Mouse (Mus musculus) limb, embryonic 12.5 days (tissue): ENCODE measurements at regions not wholly inside any gene's neighbourhood (a gene's known extent, or its start where the extent isn't known, plus 50 kb on each side); places are given as distances from the start of the nearest gene placed in this dataset.

Source experiments
- ATAC-seq: fragments of 200-750 bp; cut with Nextera tagmentation; 2 replicates; pipeline ENCODE4 v1.8.0; 2017; ENCODE audit warnings: low read depth, moderate TSS enrichment; ENCODE audit not compliant: insufficient number of reproducible peaks, insufficient read depth, low FRiP score, low TSS enrichment
- H3K27ac ChIP-seq: fragments of 300-500 bp; sonication (generic); 2 replicates; pipeline ENCODE4 v1.5.1; 2016; ENCODE audit warnings: mild to moderate bottlenecking, moderate library complexity
- H3K27me3 ChIP-seq: fragments of 300-500 bp; sonication (generic); 2 replicates; pipeline ENCODE4 v1.6.1; 2016; ENCODE audit warnings: mild to moderate bottlenecking, moderate library complexity
- H3K36me3 ChIP-seq: fragments of 300-500 bp; sonication (generic); 2 replicates; pipeline ENCODE4 v1.6.1; 2016; ENCODE audit warnings: mild to moderate bottlenecking, moderate library complexity
- H3K4me1 ChIP-seq: fragments of 300-500 bp; sonication (generic); replicated peaks from 2 replicates; pipeline ENCODE4 v1.6.1; 2016
- H3K4me2 ChIP-seq: fragments of 300-500 bp; sonication (generic); 2 replicates; pipeline ENCODE4 v1.6.1; 2016; ENCODE audit warnings: mild to moderate bottlenecking, moderate library complexity
- H3K4me3 ChIP-seq: fragments of 300-500 bp; sonication (generic); replicated peaks from 2 replicates; pipeline ENCODE4 v1.5.1; 2016; ENCODE audit warnings: mild to moderate bottlenecking
- H3K9ac ChIP-seq: fragments of 300-500 bp; sonication (generic); replicated peaks from 2 replicates; pipeline ENCODE4 v1.6.1; 2016; ENCODE audit warnings: mild to moderate bottlenecking, moderate library complexity
- H3K9me3 ChIP-seq: fragments of 300-500 bp; sonication (generic); 2 replicates; pipeline ENCODE4 v1.6.1; 2016; ENCODE audit warnings: mild to moderate bottlenecking, moderate library complexity
- WGBS: fragments of 180-500 bp; shearing (Covaris S2); methylation state at CpG from one replicate; pipeline ENCODE4 v1.1.7; 2016; 5-methylcytosine and 5-hydroxymethylcytosine counted together

DNA sequence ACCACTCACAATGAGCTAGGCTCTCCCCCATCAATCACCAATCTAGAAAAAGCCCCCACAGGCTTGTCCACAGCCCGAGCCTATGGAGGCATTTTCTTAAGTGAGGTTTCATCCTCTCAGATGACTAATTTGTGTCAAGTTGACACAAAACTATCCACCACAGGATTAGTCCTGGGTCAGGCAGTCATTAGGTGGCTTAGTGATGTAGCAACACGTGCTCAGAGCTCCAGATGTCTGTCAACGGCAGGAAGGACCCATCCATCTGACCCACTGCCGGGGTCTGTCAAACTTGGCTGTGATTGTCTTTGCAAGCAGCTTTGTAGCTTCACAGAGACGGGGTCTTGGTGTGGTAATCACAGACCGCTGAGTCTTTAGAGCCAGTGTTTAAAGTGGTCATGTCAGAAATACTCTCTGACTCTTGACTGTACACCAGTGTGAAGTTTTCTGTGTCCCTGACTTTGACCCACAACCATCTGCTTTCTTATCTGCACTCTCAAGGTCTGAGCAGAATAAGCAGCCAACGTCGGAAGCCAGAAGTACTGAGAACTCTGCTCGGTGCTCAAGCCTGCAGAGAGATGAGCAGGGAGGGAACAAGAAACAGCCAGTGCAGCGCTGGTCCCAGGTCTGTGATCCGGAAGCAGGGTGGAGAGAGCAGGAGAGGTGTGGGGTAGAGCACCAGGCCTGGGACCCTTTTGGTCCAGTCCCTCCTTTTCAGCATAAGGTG, 131.6 kb upstream of the Nfe2l3 start:
- 73% methylated on average over 11 of the region's 11 CpGs for WGBS
- ATAC-seq, result no peak
- Histone ChIP-seq H3K9me3 (peaks cover 10% of the 10 kb centered on the region; the same call in 1 of the 2 replicates), H3K4me3 (no peak overlapping the region), H3K4me2 (no peak overlapping the region), H3K36me3 (no peaks in the 10 kb centered on the region), H3K27ac (no peak overlapping the region), H3K9ac (no peak overlapping the region), H3K4me1 (no peaks in the 10 kb centered on the region), H3K27me3 (no peaks in the 10 kb centered on the region)

DNA sequence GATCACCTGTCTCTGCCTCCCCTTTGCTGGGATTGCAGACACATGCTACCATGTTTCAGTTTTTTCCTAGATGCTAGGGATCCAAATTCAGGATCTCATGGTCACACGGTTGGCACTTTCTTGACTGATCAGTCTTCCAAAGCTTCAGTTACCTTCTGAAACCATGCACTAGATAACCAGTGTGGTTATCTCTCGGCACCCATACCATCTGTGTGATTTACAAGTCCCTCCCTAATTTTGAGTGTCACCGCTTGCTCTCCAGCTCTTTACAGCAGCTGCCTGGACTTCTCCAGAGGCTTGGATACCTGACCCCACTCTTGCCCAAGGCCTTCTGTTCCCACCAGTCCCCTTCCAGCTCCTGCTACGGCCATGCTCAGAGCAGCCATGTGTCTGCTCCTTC, 130.6 kb upstream of the Nfe2l3 start:
- no peaks in the 10 kb centered on the region for H3K27me3 ChIP-seq
- no peaks in the 10 kb centered on the region for H3K4me1 ChIP-seq
- H3K9ac ChIP-seq, result no peak overlapping the region
- ATAC-seq, result no peak
- H3K4me2 ChIP-seq, result no peak overlapping the region
- WGBS, result 79% methylated on average over 4 of the region's 4 CpGs
- H3K27ac ChIP-seq, result no peak overlapping the region
- H3K9me3 ChIP-seq, result peaks cover 10% of the 10 kb centered on the region; the same call in 1 of the 2 replicates
- no peak overlapping the region for H3K4me3 ChIP-seq
- no peaks in the 10 kb centered on the region for H3K36me3 ChIP-seq

- peaks cover 10% of the 10 kb centered on the region; the same call in 1 of the 2 replicates for H3K9me3 ChIP-seq
- no peaks in the 10 kb centered on the region for H3K27me3 ChIP-seq
- no peaks in the 10 kb centered on the region for H3K36me3 ChIP-seq
- no peak overlapping the region for H3K9ac ChIP-seq
- H3K4me3 ChIP-seq, result no peak overlapping the region
- H3K27ac ChIP-seq, result no peak overlapping the region
- H3K4me2 ChIP-seq, result no peak overlapping the region
- ATAC-seq, result no peak
- H3K4me1 ChIP-seq, result no peaks in the 10 kb centered on the region
- 91% methylated on average over 7 of the region's 7 CpGs for WGBS
These were observed 130.2 kb upstream of the Nfe2l3 start for GRCm38 (mm10) chr6:51302240-51302639.

GRCm38 (mm10) chr6:51318341-51318740, 114.1 kb upstream of the Nfe2l3 start:
- 73% methylated on average over 2 of the region's 2 CpGs for WGBS
- ATAC-seq, result no peak
- no peak overlapping the region for H3K27ac ChIP-seq
- no peaks in the 10 kb centered on the region for H3K9me3 ChIP-seq
- no peaks in the 10 kb centered on the region for H3K36me3 ChIP-seq
- H3K4me2 ChIP-seq, result no peak overlapping the region
- peaks cover 11% of the 10 kb centered on the region for H3K4me1 ChIP-seq
- H3K27me3 ChIP-seq, result no peaks in the 10 kb centered on the region; the same call in 1 of the 2 replicates
- H3K9ac ChIP-seq, result no peak overlapping the region
- no peak overlapping the region for H3K4me3 ChIP-seq

DNA sequence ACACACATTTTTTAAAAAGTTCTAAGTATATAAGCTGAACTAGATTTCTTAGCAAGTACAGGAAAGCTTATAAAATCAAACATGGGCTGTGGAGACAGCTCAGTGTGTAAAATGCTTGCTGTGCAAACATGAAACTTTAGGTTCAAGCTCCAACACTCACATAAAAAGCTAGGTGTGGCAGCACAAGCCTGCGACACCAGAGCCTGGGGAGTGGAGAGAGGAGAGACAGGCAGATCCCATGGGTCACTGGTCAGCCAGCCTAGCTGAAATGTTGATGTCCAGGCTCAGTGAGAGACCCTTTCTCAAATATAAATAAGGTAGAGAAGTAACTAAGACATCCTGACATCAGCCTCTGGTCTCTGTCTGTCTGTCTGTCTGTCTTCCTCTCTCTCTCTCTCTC, 112.5 kb upstream of the Nfe2l3 start:
- ATAC-seq, result no peak
- Histone ChIP-seq H3K4me3 (no peak overlapping the region), H3K9ac (no peak overlapping the region), H3K9me3 (no peaks in the 10 kb centered on the region), H3K27me3 (no peaks in the 10 kb centered on the region; the same call in 1 of the 2 replicates), H3K36me3 (no peaks in the 10 kb centered on the region), H3K27ac (no peak overlapping the region), H3K4me1 (peaks cover 11% of the 10 kb centered on the region), H3K4me2 (no peak overlapping the region)
- 79% methylated on average over 1 of the region's 1 CpGs for WGBS

- Histone ChIP-seq H3K4me1 (peaks cover 11% of the 10 kb centered on the region), H3K4me2 (no peak overlapping the region), H3K36me3 (no peaks in the 10 kb centered on the region), H3K27ac (no peak overlapping the region), H3K9me3 (no peaks in the 10 kb centered on the region), H3K27me3 (no peaks in the 10 kb centered on the region; the same call in 1 of the 2 replicates), H3K4me3 (no peak overlapping the region), H3K9ac (no peak overlapping the region)
- no peak for ATAC-seq
- WGBS, result 38% methylated on average over 8 of the region's 8 CpGs
These were observed 111.6 kb upstream of the Nfe2l3 start for GRCm38 (mm10) chr6:51320676-51321419.

DNA sequence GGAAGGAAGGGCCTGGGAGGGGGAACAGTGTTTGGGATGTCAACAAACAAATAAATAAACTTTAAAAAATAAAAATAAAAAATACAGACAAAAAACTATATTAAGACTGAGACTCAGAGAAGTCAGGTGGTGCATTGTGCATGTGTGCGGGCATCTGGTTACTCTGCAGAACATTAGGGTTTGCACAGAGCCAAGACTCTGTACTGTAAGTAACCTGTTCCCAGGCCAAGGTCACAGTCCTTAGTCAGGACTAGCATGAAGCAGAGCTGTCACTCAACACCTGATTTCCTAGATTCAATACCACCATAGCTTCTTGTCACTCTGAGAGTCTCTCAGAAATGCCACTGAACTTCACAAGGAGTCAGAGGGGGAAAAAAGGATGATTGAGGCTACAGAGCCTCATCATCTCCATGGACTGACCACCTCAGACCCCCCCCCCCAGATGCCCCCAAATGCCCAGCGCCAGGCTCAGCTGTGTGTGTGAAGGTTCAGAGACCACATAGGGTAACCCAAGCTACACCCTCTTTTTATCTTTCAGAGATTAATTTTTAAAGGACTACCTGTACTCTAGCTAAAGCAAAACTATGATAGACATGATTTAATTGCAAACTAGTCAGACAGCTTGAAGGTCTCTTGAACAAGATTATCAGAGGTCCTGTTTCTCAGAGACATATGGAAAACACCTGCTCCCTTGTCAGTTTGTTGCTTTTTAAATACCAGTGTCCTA, 106.2 kb upstream of the Nfe2l3 start:
- peaks cover 9% of the 10 kb centered on the region; the same call in 1 of the 2 replicates for H3K27me3 ChIP-seq
- no peaks in the 10 kb centered on the region for H3K9me3 ChIP-seq
- H3K9ac ChIP-seq, result no peak overlapping the region
- no peaks in the 10 kb centered on the region for H3K36me3 ChIP-seq
- no peak for ATAC-seq
- no peak overlapping the region for H3K27ac ChIP-seq
- H3K4me1 ChIP-seq, result no peaks in the 10 kb centered on the region
- 86% methylated on average over 2 of the region's 2 CpGs for WGBS
- no peak overlapping the region for H3K4me2 ChIP-seq
- no peak overlapping the region for H3K4me3 ChIP-seq

- H3K36me3 ChIP-seq, result no peaks in the 10 kb centered on the region
- no peaks in the 10 kb centered on the region for H3K9me3 ChIP-seq
- 87% methylated on average over 13 of the region's 13 CpGs for WGBS
- peaks cover 9% of the 10 kb centered on the region; the same call in 1 of the 2 replicates for H3K27me3 ChIP-seq
- no peak overlapping the region for H3K4me2 ChIP-seq
- H3K4me3 ChIP-seq, result no peak overlapping the region
- ATAC-seq, result no peak
- H3K4me1 ChIP-seq, result peaks cover 9% of the 10 kb centered on the region
- H3K9ac ChIP-seq, result no peak overlapping the region
- H3K27ac ChIP-seq, result no peak overlapping the region
These were observed 103.1 kb upstream of the Nfe2l3 start for GRCm38 (mm10) chr6:51329070-51329995.

GRCm38 (mm10) chr6:51330069-51330706, 102.3 kb upstream of the Nfe2l3 start:
- no peak overlapping the region for H3K4me2 ChIP-seq
- no peak overlapping the region for H3K9ac ChIP-seq
- no peak overlapping the region for H3K27ac ChIP-seq
- ATAC-seq, result no peak
- no peak overlapping the region for H3K4me3 ChIP-seq
- 64% methylated on average over 5 of the region's 5 CpGs for WGBS
- H3K27me3 ChIP-seq, result peaks cover 9% of the 10 kb centered on the region; the same call in 1 of the 2 replicates
- H3K36me3 ChIP-seq, result no peaks in the 10 kb centered on the region
- H3K9me3 ChIP-seq, result no peaks in the 10 kb centered on the region
- peaks cover 17% of the 10 kb centered on the region for H3K4me1 ChIP-seq

GRCm38 (mm10) chr6:51332841-51333240, 99.6 kb upstream of the Nfe2l3 start:
- peaks cover 18% of the 10 kb centered on the region for H3K4me1 ChIP-seq
- H3K27ac ChIP-seq, result no peak overlapping the region
- H3K4me2 ChIP-seq, result no peak overlapping the region
- 81% methylated on average over 11 of the region's 11 CpGs for WGBS
- H3K9ac ChIP-seq, result no peak overlapping the region
- no peak overlapping the region for H3K4me3 ChIP-seq
- no peaks in the 10 kb centered on the region for H3K9me3 ChIP-seq
- ATAC-seq, result no peak
- peaks cover 9% of the 10 kb centered on the region; the same call in 1 of the 2 replicates for H3K27me3 ChIP-seq
- H3K36me3 ChIP-seq, result no peaks in the 10 kb centered on the region
